Mouse (Mus musculus) splenic B cell, adult 2 months (primary cell): Measurements from ENCODE around the gene Ech1.
A peak's percentile ranks its signal among the peaks of the same experiment; 100 is the strongest.
"Not testable (repeated sequence)": the region's sequence is repeated elsewhere in the genome, so short reads cannot be mapped to it uniquely, and the experiment has no call there.

Source experiments
- DNase-seq: peaks from one replicate; pipeline ENCODE4 v3.0.0-alpha.2; 2011; ENCODE audit warnings: low read depth, low spot score
- H3K27me3 ChIP-seq: 2 replicates; pipeline ENCODE4 v1.6.1; 2012; ENCODE audit warnings: mild to moderate bottlenecking, low read length, moderate library complexity, mixed read lengths; ENCODE audit not compliant: control insufficient read depth, poor library complexity, insufficient read depth, severe bottlenecking
- H3K36me3 ChIP-seq: 2 replicates; pipeline ENCODE4 v1.6.1; 2012; ENCODE audit warnings: mild to moderate bottlenecking, low read length, moderate library complexity, mixed read lengths; ENCODE audit not compliant: control insufficient read depth, poor library complexity, insufficient read depth, severe bottlenecking

The Ech1 gene

GRCm38 (mm10) chr7:28836936-28837335, 11.9 kb downstream of the Ech1 start:
- Histone ChIP-seq H3K27me3 (no peaks in the 10 kb centered on the region), H3K36me3 (no peaks in the 10 kb centered on the region; the same call in 1 of the 2 replicates)
- no peak for DNase-seq

DNA sequence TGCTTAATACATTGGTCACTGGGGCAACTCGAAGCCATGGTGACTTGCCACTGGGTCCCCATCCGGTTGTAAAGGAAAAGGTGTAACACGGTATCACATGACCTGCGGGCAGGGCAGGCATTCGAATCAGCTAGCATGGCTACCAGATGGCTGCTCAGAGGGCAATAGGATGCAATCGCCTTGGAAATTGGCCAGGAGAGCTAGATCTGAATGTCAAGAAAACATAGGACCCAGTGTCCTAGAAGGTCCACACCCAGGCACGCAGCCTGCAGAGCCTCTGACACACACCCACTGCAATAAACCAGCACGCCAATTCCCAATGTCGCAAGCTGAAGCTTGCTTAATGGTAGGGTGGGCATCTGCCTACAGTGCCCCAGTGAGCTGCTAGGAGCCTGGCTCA, 13.3 kb downstream of the Ech1 start:
- no peak for DNase-seq
- H3K27me3 ChIP-seq, result no peaks in the 10 kb centered on the region
- H3K36me3 ChIP-seq, result no peaks in the 10 kb centered on the region

DNA sequence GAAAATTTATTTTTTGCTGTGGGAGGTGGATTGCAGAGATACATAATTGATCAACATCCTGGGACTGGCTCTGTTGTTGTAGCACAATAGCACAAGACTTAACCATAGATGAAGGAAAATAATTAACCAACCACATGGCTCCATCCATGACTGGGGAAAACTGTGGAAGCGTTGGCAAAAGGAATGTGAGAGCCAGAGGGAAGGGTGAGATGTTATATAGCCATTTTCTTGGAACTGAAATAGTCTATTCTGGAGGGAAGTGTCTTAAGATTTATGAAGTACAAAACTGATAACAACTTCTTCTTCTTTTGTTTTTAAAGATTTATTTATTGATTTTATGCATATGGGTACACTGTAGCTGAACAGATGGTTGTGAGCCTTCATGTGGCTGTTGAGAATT, 22.3 kb downstream of the Ech1 start:
- H3K36me3 ChIP-seq, result no peaks in the 10 kb centered on the region
- H3K27me3 ChIP-seq, result no peaks in the 10 kb centered on the region
- DNase-seq, result no peak

- H3K36me3 ChIP-seq, result no peaks in the 10 kb centered on the region
- no peak for DNase-seq
- H3K27me3 ChIP-seq, result no peaks in the 10 kb centered on the region
Measured at GRCm38 (mm10) chr7:28849700-28850236, 24.8 kb downstream of the Ech1 start.

- Histone ChIP-seq H3K36me3 (no peaks in the 10 kb centered on the region), H3K27me3 (no peaks in the 10 kb centered on the region)
- DNase-seq, result no peak
Measured at GRCm38 (mm10) chr7:28850642-28851041, 25.6 kb downstream of the Ech1 start.

GRCm38 (mm10) chr7:28859953-28860352, 34.9 kb downstream of the Ech1 start:
- Histone ChIP-seq H3K27me3 (no peaks in the 10 kb centered on the region), H3K36me3 (no peaks in the 10 kb centered on the region)
- DNase-seq, result no peak

DNA sequence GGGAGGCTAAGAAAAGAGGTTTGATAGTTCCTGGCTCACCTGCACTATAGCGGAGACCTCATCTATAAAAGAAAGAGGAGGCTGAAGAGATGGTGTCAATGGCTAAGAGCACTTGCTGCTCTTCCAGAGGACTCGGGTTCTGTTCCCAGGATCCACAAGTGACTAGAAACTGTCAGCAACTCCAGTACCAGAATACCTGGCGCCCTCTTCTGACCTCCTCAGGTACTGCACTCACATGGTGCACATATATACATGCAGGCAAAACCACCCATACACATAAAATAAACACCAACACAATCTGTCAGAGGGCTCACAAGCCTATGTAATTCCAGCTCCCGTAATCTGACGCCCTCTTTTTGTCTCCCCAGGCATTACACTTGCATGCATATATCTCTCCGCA, 35.9 kb downstream of the Ech1 start:
- Histone ChIP-seq H3K27me3 (no peaks in the 10 kb centered on the region), H3K36me3 (no peaks in the 10 kb centered on the region)
- DNase-seq, result peak; percentile 41

- no peaks in the 10 kb centered on the region for H3K36me3 ChIP-seq
- no peaks in the 10 kb centered on the region for H3K27me3 ChIP-seq
- DNase-seq, result no peak
Measured at GRCm38 (mm10) chr7:28862817-28863499, 37.9 kb downstream of the Ech1 start.

GRCm38 (mm10) chr7:28863540-28863939, 38.5 kb downstream of the Ech1 start, which contains the start of gene Lgals7:
Gene Lgals7 (plus strand): TSS chr7:28863853.
- no peaks in the 10 kb centered on the region for H3K27me3 ChIP-seq
- no peaks in the 10 kb centered on the region for H3K36me3 ChIP-seq
- DNase-seq, result no peak

DNA sequence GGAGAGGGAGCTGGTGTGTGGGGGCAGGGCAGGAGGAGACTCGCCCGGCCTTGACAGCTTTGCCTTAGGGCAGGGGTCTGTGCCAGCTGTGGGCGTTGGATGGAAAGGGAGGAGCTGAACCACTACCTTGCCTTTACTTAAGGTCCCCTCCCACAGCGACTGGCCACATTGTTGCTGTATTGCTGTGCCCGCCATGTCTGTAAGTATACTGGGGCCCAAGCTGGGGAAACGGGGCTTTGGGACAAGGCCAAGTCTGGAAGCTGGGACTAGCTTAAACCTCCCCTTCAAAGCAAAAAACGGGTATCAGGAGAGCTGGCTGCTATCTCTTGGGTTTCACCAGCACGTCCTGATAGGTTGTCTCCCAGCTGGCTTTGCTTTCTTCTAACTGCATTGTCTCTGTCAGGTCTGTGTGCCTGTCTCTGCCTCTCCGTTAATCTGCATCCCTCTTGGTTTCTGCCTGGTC, 39.3 kb downstream of the Ech1 start:
- DNase-seq, result no peak
- H3K36me3 ChIP-seq, result no peaks in the 10 kb centered on the region
- H3K27me3 ChIP-seq, result no peaks in the 10 kb centered on the region

DNA sequence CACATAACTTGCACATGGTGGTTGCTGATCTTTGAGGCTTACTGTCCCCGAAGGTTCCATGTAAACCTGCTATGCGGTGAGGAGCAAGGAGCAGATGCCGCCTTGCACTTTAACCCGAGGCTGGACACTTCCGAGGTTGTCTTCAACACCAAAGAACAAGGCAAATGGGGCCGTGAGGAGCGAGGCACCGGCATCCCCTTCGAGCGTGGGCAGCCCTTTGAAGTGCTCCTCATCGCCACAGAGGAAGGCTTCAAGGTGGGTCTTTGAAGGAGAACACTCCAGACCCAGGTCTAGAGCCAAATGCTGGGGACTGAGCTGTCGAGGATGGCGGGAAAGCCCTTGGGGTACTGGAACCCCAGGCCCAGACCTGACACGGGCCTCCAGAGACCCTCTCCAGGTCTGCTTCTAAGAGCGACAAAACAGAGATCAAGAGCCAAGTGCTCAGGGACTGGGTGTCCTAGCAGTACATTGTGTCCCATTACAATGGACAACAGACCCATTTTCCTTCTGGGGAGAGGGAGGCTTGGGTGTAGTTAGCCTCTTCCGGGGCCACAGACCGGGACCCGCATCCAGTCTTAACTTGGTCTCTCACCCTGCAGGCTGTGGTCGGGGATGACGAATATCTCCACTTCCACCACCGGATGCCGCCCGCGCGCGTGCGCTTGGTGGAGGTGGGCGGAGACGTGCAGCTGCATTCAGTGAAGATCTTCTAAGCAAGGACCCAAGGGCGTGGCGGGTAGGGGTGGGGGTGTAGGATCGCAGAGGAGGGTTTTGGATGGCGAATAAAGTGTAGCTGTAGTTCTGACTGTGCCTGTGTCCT, 40.7 kb downstream of the Ech1 start:
- DNase-seq, result peak; percentile 91
- Histone ChIP-seq H3K36me3 (no peaks in the 10 kb centered on the region), H3K27me3 (no peaks in the 10 kb centered on the region)

GRCm38 (mm10) chr7:28866769-28867507, 41.9 kb downstream of the Ech1 start:
- H3K27me3 ChIP-seq, result no peaks in the 10 kb centered on the region
- no peaks in the 10 kb centered on the region for H3K36me3 ChIP-seq
- DNase-seq, result peak; percentile 53

- DNase-seq, result peak; percentile 89
- H3K27me3 ChIP-seq, H3K36me3 ChIP-seq: not testable (repeated sequence)
Measured at GRCm38 (mm10) chr7:28867508-28868340, 42.7 kb downstream of the Ech1 start.
